Mouse (Mus musculus) cerebellum, adult 11-12 months (tissue): ENCODE measurements around the gene Olfr683.
"Not testable (repeated sequence)": the region's sequence is repeated elsewhere in the genome, so short reads cannot be mapped to it uniquely, and the experiment has no call there.

ENCODE experiments used
- DNase-seq: peaks from one replicate; pipeline ENCODE4 v3.0.0; 2022

Olfr683 gene

GRCm38 (mm10) chr7:105146912-105147311, at the start of gene Olfr683:
Olfr683 (minus strand) TSS chr7:105147012.
- DNase-seq, result no peak

- no peak for DNase-seq
Measured at GRCm38 (mm10) chr7:105185912-105186311, 39.1 kb upstream of the Olfr683 start, which contains the start of gene Olfr685. Olfr685 (minus strand) TSS chr7:105186012.

DNA sequence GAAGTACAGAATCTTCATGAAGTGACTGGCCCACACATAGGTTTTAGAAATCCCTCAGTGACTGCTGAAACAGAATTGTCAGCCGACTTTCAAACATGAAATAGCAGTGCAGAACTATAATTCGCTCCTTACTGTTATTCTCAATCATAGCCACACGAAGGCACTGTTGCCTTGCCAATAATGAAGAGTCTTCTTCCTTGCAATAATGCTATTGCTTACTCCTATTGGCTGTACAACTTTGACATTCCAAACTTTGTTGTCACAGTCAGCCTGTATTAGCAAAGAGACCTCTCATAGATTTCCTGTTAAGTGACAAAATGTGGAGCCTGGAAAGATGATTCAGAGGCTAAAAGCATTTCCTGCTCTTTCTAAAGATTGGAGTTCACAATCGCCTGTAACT, 24.0 kb upstream of the Olfr683 start:
- no peak for DNase-seq

DNA sequence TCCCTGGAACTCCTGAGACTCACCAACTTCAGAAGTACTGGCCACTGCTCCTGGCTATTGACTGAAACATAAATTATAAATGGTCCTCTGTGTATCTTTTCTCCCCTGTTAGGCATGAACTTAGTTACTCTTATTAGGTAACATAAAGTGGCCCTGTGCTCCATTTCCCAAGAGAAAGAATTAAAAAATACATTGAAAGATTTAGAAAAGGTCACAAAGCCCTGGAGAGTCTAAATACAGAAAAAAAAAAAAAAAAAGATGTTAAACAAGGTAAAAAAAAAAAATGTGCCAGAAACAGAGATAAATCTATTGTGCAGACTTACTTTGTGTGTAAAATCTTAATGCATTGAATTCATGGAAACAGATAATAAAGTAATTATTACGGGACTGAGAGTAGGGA, 16.7 kb upstream of the Olfr683 start, which contains the start of gene Olfr684:
Gene Olfr684, minus strand, starts transcription at position 101 of the 400 bp plus-strand sequence.
- no peak for DNase-seq

GRCm38 (mm10) chr7:105141275-105141674, 5.5 kb downstream of the Olfr683 start:
- DNase-seq, result no peak

- no peak for DNase-seq
Measured at GRCm38 (mm10) chr7:105116536-105116935, 30.3 kb downstream of the Olfr683 start, which contains the start of gene Olfr681. Olfr681 (plus strand) TSS chr7:105116836.

- not testable (repeated sequence) for DNase-seq
Measured at GRCm38 (mm10) chr7:105092717-105093116, 54.1 kb downstream of the Olfr683 start, which contains the start of gene Olfr680-ps1. Olfr680-ps1 (minus strand) TSS chr7:105092817.
